Mouse (Mus musculus) bone marrow macrophage, adult 2 months (primary cell): ENCODE measurements around the gene Gse1. TPM values are rescaled to one million over a fixed set of nuclear protein-coding genes. Genes with fewer than 3 reads are reported as not detected.

Experiments used
- H3K27ac ChIP-seq: 2 replicates; pipeline ENCODE4 v1.5.1; 2012; ENCODE audit warnings: low read depth, low read length; ENCODE audit not compliant: insufficient read depth
- H3K4me1 ChIP-seq: 2 replicates; pipeline ENCODE4 v1.6.1; 2012; ENCODE audit warnings: low read length; ENCODE audit not compliant: control insufficient read depth, insufficient read depth
- H3K4me3 ChIP-seq: 2 replicates; pipeline ENCODE4 v1.5.1; 2012; ENCODE audit warnings: mild to moderate bottlenecking, low read length, moderate library complexity; ENCODE audit not compliant: insufficient read depth
- CTCF ChIP-seq: IDR thresholded peaks from 2 replicates; pipeline ENCODE4 v1.5.1; 2012; ENCODE audit warnings: low read depth, mild to moderate bottlenecking, low read length, moderate library complexity
- POLR2A ChIP-seq: IDR thresholded peaks from 2 replicates; pipeline ENCODE4 v1.6.1; 2012; ENCODE audit warnings: mild to moderate bottlenecking, low read depth, low read length, borderline replicate concordance
- polyA plus RNA-seq: library from polyadenylated mRNA; stranded (reverse); fragments of >200 nt; gene quantifications from 2 replicates; pipeline ENCODE4 v1.2.4, GENCODE M21; 2012; ENCODE audit not compliant: missing spikeins, insufficient read depth, insufficient read length

Gse1 gene
- polyA plus RNA-seq, 1 experiment = 15.1 TPM

DNA sequence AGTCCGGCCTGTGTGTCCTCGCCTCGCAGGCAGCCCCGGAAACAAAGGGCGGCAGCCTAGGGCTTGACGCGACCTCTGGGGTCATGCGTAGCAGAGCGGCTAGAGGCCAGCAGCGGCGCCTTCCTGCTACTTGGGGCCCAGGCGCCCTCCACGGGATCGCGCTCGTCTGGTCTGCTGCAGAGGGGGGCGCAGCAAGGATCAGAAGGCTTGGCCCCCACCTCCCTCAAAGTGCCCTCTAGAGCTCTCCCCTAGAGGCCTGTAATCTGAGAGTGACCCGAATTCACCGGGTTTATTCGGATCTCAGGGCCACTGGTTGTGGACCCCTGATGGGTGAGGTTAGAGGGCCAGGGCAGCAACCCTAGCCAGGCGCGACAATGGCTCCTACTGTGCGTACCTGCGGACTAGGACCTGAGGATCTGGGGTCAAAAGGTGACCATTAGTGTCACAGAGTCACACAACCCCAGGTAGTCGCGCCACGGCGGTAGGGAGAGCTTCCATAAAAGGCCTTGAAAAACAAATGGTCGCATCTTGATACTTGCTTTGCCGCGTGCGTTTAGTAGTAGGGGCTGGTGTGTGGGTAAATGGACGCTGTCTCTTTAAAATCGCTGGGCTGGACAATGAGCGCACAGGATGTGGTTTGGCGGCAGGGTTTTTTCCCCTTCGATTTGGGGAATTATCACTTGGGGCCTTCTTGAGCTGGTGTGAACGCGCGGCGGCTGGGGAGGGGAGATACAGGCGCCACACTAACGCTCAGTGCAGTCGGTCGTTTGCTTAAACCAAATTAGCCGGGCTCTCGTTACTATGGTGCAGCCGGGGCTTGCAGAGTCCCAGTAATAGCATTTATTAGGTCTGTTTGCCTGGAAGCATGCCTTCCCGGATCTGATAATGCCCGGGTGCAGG is 258.5 kb downstream of the Gse1 start:
- H3K4me1 ChIP-seq = peaks cover 23% of the 10 kb centered on the region
- H3K4me3 ChIP-seq = peak overlapping the region; percentile 75
- peak overlapping the region; percentile 82 for H3K27ac ChIP-seq
- 0 out of 2 replicates have a peak, but pooled peaks have one; percentile 25 for TF ChIP-seq POLR2A
- TF ChIP-seq CTCF = no peak

- TF ChIP-seq CTCF (no peak), POLR2A (no peak)
- Histone ChIP-seq H3K4me1 (peaks cover 23% of the 10 kb centered on the region), H3K4me3 (peak overlapping the region; percentile 75), H3K27ac (peak overlapping the region; percentile 82)
These were observed 259.1 kb downstream of the Gse1 start for GRCm38 (mm10) chr8:120487377-120487728.

GRCm38 (mm10) chr8:120487729-120488510 is 259.7 kb downstream of the Gse1 start:
- Histone ChIP-seq H3K4me1 (peaks cover 23% of the 10 kb centered on the region), H3K4me3 (peak overlapping the region; percentile 75), H3K27ac (peak overlapping the region; percentile 82)
- TF ChIP-seq CTCF = no peak
- no peak for TF ChIP-seq POLR2A

DNA sequence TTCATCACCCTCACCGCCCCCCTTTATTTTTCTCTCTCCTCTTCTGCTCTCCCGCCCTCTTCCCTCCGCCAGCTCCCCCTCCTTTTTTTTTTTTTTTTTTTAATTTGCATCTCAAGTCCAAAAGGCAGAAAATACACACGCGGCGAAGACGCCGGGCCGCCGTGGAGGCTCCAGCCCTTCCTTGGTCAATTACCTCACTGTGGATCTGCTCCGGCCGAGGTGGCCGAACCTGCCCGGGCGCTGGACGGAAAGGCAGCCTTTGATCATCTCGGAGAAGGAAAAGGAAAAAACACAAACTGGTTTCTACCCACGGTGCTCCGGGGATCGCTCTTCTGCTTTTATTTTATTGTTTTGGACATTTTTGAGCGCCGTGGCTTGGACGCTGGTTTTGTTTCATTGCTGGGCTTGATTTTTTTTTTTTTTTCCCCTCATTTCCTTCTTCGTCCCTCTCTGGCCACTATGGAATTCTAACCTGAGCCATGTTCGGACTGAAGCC is 260.4 kb downstream of the Gse1 start:
- Histone ChIP-seq H3K4me1 (peaks cover 29% of the 10 kb centered on the region), H3K4me3 (peak overlapping the region; percentile 75), H3K27ac (peak overlapping the region; percentile 82)
- no peak for TF ChIP-seq CTCF
- TF ChIP-seq POLR2A = no peak

- peaks cover 34% of the 10 kb centered on the region for H3K4me1 ChIP-seq
- peak overlapping the region; percentile 75 for H3K4me3 ChIP-seq
These were observed 261.0 kb downstream of the Gse1 start for GRCm38 (mm10) chr8:120489142-120489754.

DNA sequence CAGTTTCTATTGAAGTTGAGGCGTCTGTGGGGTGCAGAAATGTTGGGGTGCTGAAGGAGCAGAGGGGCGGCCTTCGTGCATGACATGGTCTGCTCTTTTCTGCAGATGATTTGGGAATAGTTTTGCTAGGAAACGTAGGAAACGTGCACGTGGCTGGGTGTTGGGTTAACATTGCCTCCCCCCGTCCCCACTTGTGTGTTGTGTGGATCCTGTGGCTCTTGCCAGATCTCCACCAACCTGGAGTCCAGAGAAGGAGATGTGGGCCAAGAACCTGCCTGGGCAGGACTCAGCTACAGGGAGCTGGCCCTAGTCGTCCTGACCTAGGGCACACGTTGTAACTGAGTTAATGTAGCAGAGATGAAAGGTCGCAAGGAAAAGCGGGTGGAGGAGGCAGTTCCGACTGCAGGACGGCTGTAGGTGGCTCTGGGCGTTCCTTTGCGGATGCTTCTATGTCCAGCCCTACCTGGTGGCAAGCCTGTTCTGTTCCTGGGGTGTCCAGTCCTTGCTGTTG is 261.6 kb downstream of the Gse1 start:
- TF ChIP-seq POLR2A (no peak), CTCF (no peak)
- Histone ChIP-seq H3K4me3 (peak overlapping the region; percentile 75), H3K4me1 (peaks cover 31% of the 10 kb centered on the region), H3K27ac (peak overlapping the region; percentile 82)

More at GRCm38 (mm10) chr8:120489142-120489754, 261.0 kb downstream of the Gse1 start:
- H3K27ac ChIP-seq = peak overlapping the region; percentile 82
- TF ChIP-seq POLR2A = no peak

GRCm38 (mm10) chr8:120490354-120491141 is 262.3 kb downstream of the Gse1 start:
- Histone ChIP-seq H3K4me1 (peaks cover 33% of the 10 kb centered on the region), H3K4me3 (peak overlapping the region; percentile 75), H3K27ac (peak overlapping the region; percentile 82)
- no peak for TF ChIP-seq POLR2A
- TF ChIP-seq CTCF = no peak

- H3K27ac ChIP-seq = no peak overlapping the region
- peak overlapping the region; percentile 75; the same call in 1 of the 2 replicates for H3K4me3 ChIP-seq
- no peak for TF ChIP-seq POLR2A
- TF ChIP-seq CTCF = no peak
- H3K4me1 ChIP-seq = peaks cover 32% of the 10 kb centered on the region
These were observed 263.0 kb downstream of the Gse1 start for GRCm38 (mm10) chr8:120491166-120491793.
